Mouse (Mus musculus) thymus, adult 18-20 months (tissue): ENCODE measurements around the gene Hamp2.

Experiments used
- DNase-seq, 2 experiments: peaks; one replicate each; pipeline ENCODE4 v3.0.0; 2022; ENCODE audit warnings: mixed read lengths in 2 of 2

Gene Hamp2

GRCm38 (mm10) chr7:30888786-30889185, 35.7 kb downstream of the Hamp2 start:
- DNase-seq, result no peak

- DNase-seq, result peak in 1 of 2 experiments; percentile 27
Observed at GRCm38 (mm10) chr7:30887568-30888188, 36.8 kb downstream of the Hamp2 start.

GRCm38 (mm10) chr7:30886852-30887251, 37.6 kb downstream of the Hamp2 start:
- no peak for DNase-seq

GRCm38 (mm10) chr7:30884047-30884446, 40.4 kb downstream of the Hamp2 start:
- DNase-seq, result no peak

GRCm38 (mm10) chr7:30881367-30881766, 43.1 kb downstream of the Hamp2 start:
- DNase-seq, result no peak

GRCm38 (mm10) chr7:30880176-30880575, 44.3 kb downstream of the Hamp2 start, which contains the start of gene Cd22:
Gene Cd22 (minus strand): TSS chr7:30880342.
- DNase-seq, result no peak

- DNase-seq, result no peak
Observed at GRCm38 (mm10) chr7:30878950-30879349, 45.5 kb downstream of the Hamp2 start.

- DNase-seq, result peak; percentile 23 to 27
Observed at GRCm38 (mm10) chr7:30873083-30873482, 51.4 kb downstream of the Hamp2 start.
